Mouse (Mus musculus) lung, embryonic 14.5 days (tissue): ENCODE results near the gene Wasf1. TPM values are rescaled to one million over a fixed set of nuclear protein-coding genes. Genes with fewer than 3 reads are reported as not detected.

Experiments
- ATAC-seq: fragments of 200-750 bp; cut with Nextera tagmentation; 2 replicates; pipeline ENCODE4 v1.8.0; 2017; ENCODE audit warnings: mild to moderate bottlenecking, moderate TSS enrichment, moderate library complexity; ENCODE audit not compliant: insufficient read depth
- DNase-seq: peaks from one replicate; pipeline ENCODE4 v3.0.0-alpha.2; 2015
- H3K27ac ChIP-seq: fragments of 300-500 bp; sonication (generic); 2 replicates; pipeline ENCODE4 v1.5.1; 2014; ENCODE audit warnings: low read depth, mild to moderate bottlenecking, moderate library complexity
- H3K27me3 ChIP-seq: fragments of 300-500 bp; sonication (generic); 2 replicates; pipeline ENCODE4 v1.6.1; 2014; ENCODE audit warnings: low read length, control low read depth; ENCODE audit not compliant: insufficient read depth
- H3K36me3 ChIP-seq: fragments of 300-500 bp; sonication (generic); 2 replicates; pipeline ENCODE4 v1.6.1; 2014; ENCODE audit warnings: control low read depth; ENCODE audit not compliant: insufficient read depth
- H3K4me1 ChIP-seq: fragments of 300-500 bp; sonication (generic); 2 replicates; pipeline ENCODE4 v1.6.1; 2014; ENCODE audit warnings: antibody characterized with exemption, control low read depth; ENCODE audit not compliant: insufficient read depth
- H3K4me2 ChIP-seq: fragments of 300-500 bp; sonication (generic); 2 replicates; pipeline ENCODE4 v1.6.1; 2014; ENCODE audit warnings: mild to moderate bottlenecking
- H3K4me3 ChIP-seq: fragments of 300-500 bp; sonication (generic); 2 replicates; pipeline ENCODE4 v1.5.1; 2014; ENCODE audit warnings: low read depth, low read length
- H3K9ac ChIP-seq: fragments of 300-500 bp; sonication (generic); 2 replicates; pipeline ENCODE4 v1.6.1; 2014
- H3K9me3 ChIP-seq: fragments of 300-500 bp; sonication (generic); 2 replicates; pipeline ENCODE4 v1.6.1; 2016; ENCODE audit warnings: low read depth, low read length, control low read depth
- CTCF ChIP-seq: IDR thresholded peaks from 2 replicates; pipeline ENCODE4 v1.5.1; 2016; ENCODE audit warnings: antibody characterized with exemption, low read depth
- WGBS: fragments of 180-500 bp; shearing (Covaris S2); extraction: QIAGEN DNeasy Blood & Tissue Kit; methylation state at CpG from one replicate; pipeline ENCODE4 v1.1.7; 2014; 5-methylcytosine and 5-hydroxymethylcytosine counted together
- polyA plus RNA-seq: library from polyadenylated mRNA; unstranded; fragments of >200 nt; fragmentation: Nextera tagmentation; extraction: Ambion mirVana; gene quantifications from 2 replicates; pipeline ENCODE4 v1.2.1, GENCODE M21; 2014

The Wasf1 gene
- 17.8 and 18.2 TPM in 2 replicates for polyA plus RNA-seq

DNA sequence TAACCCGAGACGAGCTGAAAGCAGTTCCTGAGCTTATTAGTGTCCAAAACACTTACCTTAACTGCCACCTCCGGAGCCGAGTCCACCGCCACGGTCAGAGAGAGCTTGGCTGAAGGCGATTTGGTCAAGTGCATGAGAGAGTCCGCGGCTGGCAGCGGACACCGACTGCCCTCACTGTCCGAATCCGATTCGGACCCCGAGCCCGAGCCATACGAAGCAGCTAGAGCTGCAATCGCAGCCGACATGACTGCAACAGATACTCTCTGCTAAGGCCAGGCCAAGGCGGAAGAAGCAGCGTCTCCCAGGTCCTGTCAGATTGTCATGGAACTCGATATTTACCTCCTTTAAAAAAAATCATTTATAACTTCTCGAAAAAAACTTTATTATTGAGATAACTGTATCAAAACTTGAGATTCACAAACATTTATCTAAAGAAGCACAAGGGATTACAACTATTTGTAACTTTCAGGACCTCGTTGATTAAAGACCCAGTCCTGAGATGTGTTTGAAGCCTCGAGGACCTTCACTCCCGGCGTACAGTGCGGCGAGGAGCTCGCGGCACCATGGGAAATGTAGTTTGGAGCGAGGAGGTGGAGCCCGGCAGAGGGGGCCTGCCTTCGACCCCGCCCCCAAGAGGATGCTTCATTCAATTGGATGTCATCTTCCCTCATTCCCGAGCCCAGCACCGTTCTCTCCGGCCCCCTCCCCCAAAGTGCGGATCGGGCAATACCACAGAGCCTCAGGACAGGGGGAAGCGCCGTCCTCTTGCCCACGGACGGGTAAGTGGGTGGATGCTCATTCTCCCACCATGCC lies at the start of gene Wasf1, which contains the start of gene Cdc40:
Gene Wasf1, plus strand, starts transcription at position 645 of the 813 bp plus-strand sequence.
Gene Cdc40, minus strand, starts transcription at position 481 of the 813 bp plus-strand sequence.
- TF ChIP-seq CTCF = no peak
- peak; percentile 97 for ATAC-seq
- peak within 1 kb of the TSS; percentile 88 for H3K27ac ChIP-seq

GRCm38 (mm10) chr10:40840086-40840485 lies 43.2 kb upstream of the Wasf1 start:
- Histone ChIP-seq H3K9ac (no peak overlapping the region), H3K4me3 (no peak overlapping the region), H3K27ac (no peak overlapping the region), H3K36me3 (peaks cover 49% of the 10 kb centered on the region), H3K4me1 (no peaks in the 10 kb centered on the region), H3K27me3 (no peaks in the 10 kb centered on the region), H3K9me3 (no peaks in the 10 kb centered on the region), H3K4me2 (no peak overlapping the region)
- 89% methylated on average over 5 of the region's 5 CpGs for WGBS
- no peak for TF ChIP-seq CTCF
- ATAC-seq = no peak
- DNase-seq = no peak

More for the DNA sequence above, at the start of gene Wasf1, which contains the start of gene Cdc40:
- Histone ChIP-seq H3K27me3 (no peaks in the 10 kb centered on the region), H3K9me3 (no peaks in the 10 kb centered on the region), H3K9ac (peak within 1 kb of the TSS; percentile 78), H3K36me3 (peaks cover 3% of the 10 kb centered on the region; the same call in 1 of the 2 replicates), H3K4me1 (peaks cover 9% of the 10 kb centered on the region), H3K4me2 (peak within 1 kb of the TSS; percentile 88), H3K4me3 (peak within 1 kb of the TSS; percentile 80)
- under 1% methylated on average over 44 of the region's 44 CpGs for WGBS
- DNase-seq = peak; percentile 98

GRCm38 (mm10) chr10:40843841-40844240 lies 39.4 kb upstream of the Wasf1 start:
- Histone ChIP-seq H3K27ac (no peak overlapping the region), H3K9ac (no peak overlapping the region), H3K9me3 (no peaks in the 10 kb centered on the region), H3K27me3 (no peaks in the 10 kb centered on the region), H3K4me1 (no peaks in the 10 kb centered on the region), H3K36me3 (peaks cover 64% of the 10 kb centered on the region), H3K4me3 (no peak overlapping the region), H3K4me2 (no peak overlapping the region)
- WGBS = 78% methylated on average over 5 of the region's 5 CpGs
- ATAC-seq (no peak), DNase-seq (no peak)
- TF ChIP-seq CTCF = no peak

DNA sequence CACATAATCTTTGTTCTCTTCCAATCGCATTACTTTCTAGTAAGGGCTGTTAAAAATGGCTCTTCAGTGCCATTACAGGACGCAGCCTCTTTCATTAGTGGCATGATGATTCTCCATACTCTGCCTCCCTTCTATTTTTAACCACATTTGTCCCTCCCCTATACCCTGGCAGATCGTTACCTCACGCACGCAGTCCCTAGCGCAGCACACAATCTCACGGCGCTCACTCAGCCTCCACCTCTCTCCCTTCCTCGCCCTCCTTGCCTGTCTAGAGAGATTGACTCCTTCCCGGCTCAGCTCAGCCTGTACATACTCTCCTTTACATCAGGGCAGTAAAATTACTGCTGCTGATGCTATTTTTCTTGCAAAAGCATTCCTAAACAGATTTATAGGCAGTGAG lies 38.7 kb upstream of the Wasf1 start:
- H3K27ac ChIP-seq = no peak overlapping the region
- no peaks in the 10 kb centered on the region for H3K9me3 ChIP-seq
- ATAC-seq (no peak), DNase-seq (no peak)
- H3K9ac ChIP-seq = no peak overlapping the region
- TF ChIP-seq CTCF = no peak
- H3K36me3 ChIP-seq = peaks cover 69% of the 10 kb centered on the region
- WGBS = 70% methylated on average over 10 of the region's 10 CpGs
- no peaks in the 10 kb centered on the region for H3K27me3 ChIP-seq
- H3K4me2 ChIP-seq = no peak overlapping the region
- no peak overlapping the region for H3K4me3 ChIP-seq
- H3K4me1 ChIP-seq = no peaks in the 10 kb centered on the region

GRCm38 (mm10) chr10:40845626-40846025 lies 37.6 kb upstream of the Wasf1 start:
- H3K4me1 ChIP-seq = no peaks in the 10 kb centered on the region
- 78% methylated on average over 6 of the region's 6 CpGs for WGBS
- ATAC-seq (no peak), DNase-seq (no peak)
- no peak overlapping the region for H3K4me2 ChIP-seq
- peaks cover 71% of the 10 kb centered on the region for H3K36me3 ChIP-seq
- no peak overlapping the region for H3K27ac ChIP-seq
- H3K9me3 ChIP-seq = no peaks in the 10 kb centered on the region
- H3K27me3 ChIP-seq = no peaks in the 10 kb centered on the region
- H3K4me3 ChIP-seq = no peak overlapping the region
- no peak for TF ChIP-seq CTCF
- no peak overlapping the region for H3K9ac ChIP-seq

- TF ChIP-seq CTCF = no peak
- no peak for ATAC-seq
- Histone ChIP-seq H3K36me3 (peaks cover 57% of the 10 kb centered on the region), H3K4me1 (no peaks in the 10 kb centered on the region), H3K4me3 (no peak overlapping the region), H3K9ac (no peak overlapping the region), H3K9me3 (no peaks in the 10 kb centered on the region), H3K4me2 (no peak overlapping the region), H3K27me3 (no peaks in the 10 kb centered on the region), H3K27ac (no peak overlapping the region)
- DNase-seq = no peak
- 91% methylated on average over 10 of the region's 10 CpGs for WGBS
Measured at GRCm38 (mm10) chr10:40847176-40847874, 36.0 kb upstream of the Wasf1 start.

DNA sequence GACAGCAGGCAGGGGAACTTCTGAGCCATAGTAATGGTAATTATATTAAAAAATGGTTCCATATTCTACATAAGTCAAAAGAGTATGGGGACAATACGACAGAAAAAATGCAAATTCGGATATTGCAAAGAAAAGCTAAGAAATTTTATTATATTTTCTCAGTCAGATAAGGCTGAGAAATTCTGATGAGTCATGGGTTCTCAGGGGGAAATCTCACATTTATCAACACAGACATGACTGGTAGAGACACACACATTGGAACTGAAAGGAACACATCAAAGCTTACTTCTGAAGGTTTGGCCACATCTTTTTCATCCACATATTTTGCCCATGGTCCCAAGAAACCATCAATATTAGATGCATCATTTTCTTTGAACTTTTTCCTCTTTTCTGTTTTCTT lies 32.6 kb upstream of the Wasf1 start:
- Histone ChIP-seq H3K9me3 (no peaks in the 10 kb centered on the region), H3K27ac (no peak overlapping the region), H3K36me3 (peaks cover 30% of the 10 kb centered on the region), H3K27me3 (no peaks in the 10 kb centered on the region), H3K9ac (no peak overlapping the region), H3K4me2 (no peak overlapping the region), H3K4me3 (no peak overlapping the region), H3K4me1 (no peaks in the 10 kb centered on the region)
- 88% methylated on average over 2 of the region's 2 CpGs for WGBS
- DNase-seq = no peak
- ATAC-seq = no peak
- no peak for TF ChIP-seq CTCF
